Mouse (Mus musculus): ENCODE measurements at regions not wholly inside any gene's neighbourhood (a gene's known extent, or its start where the extent isn't known, plus 50 kb on each side); places are given as distances from the start of the nearest gene placed in this dataset.
"Not testable (repeated sequence)": the region's sequence is repeated elsewhere in the genome, so short reads cannot be mapped to it uniquely, and the experiment has no call there.

DNA sequence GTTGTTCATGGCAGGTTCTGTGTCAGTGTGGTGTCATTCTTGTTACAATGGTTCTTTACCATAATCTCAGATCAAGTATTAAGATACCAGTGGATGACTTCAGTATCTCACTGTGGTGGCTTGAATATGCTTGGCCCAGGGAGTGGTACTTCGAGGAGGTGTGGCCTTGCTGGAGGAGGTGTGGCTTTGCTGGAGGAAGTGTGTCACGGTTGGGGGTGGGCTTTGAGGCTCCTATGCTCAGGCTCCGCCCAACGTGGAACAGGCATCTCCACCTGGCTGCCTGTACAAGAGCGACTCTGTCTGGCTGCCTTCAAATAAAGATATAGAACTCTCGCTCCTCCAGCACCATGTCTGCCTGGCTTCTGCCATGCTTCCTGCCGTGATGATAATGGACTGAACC, 63.6 kb downstream of the Cd2 start:
- no peak for ATAC-seq (replicated peaks; ENCODE audit: low FRiP score, low TSS enrichment, low read depth)
- Histone ChIP-seq H3K4me3 (ENCODE audit: low read depth, low read length) (no peak overlapping the region), H3K9me3 (ENCODE audit: control insufficient read depth, low read length) (0 out of 2 replicates have a peak, but pooled peaks cover 3% of the 10 kb centered on the region), H3K27me3 (replicated peaks; ENCODE audit: control insufficient read depth, insufficient read depth, low read length) (no peaks in the 10 kb centered on the region), H3K36me3 (ENCODE audit: control insufficient read depth, insufficient read depth, low read length) (no peaks in the 10 kb centered on the region), H3K9ac (ENCODE audit: low read length) (no peak overlapping the region), H3K27ac (ENCODE audit: low read depth) (no peak overlapping the region), H3K4me1 (replicated peaks; ENCODE audit: control insufficient read depth, insufficient read depth, low read length) (no peaks in the 10 kb centered on the region), H3K4me2 (ENCODE audit: low read length) (no peak overlapping the region)
- DNase-seq (ENCODE audit: low spot score): no peak
- 76% methylated on average over 7 of the region's 7 CpGs for WGBS

DNA sequence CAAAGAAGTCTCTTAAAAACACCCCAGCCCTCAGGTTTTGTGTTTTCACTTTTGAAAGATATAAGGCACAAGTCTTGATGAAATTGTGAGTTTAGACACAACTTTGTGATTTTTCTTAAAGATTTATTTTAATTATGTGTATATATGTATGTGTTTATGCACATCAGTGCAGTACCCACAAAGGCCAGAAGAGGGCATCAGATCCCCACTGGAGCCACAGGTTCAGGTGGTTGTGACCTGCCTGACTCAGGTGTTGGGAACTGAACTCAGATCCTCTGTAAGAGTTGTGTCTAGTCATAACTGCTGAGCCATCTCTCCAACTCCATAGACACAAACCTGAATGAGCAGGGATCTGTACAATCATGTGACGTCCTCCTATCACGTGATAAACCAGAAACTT, 67.8 kb downstream of the Cd2 start:
- no peaks in the 10 kb centered on the region for H3K36me3 ChIP-seq (ENCODE audit: control insufficient read depth, insufficient read depth, low read length)
- no peak overlapping the region for H3K9ac ChIP-seq (ENCODE audit: low read length)
- ATAC-seq (replicated peaks; ENCODE audit: low FRiP score, low TSS enrichment, low read depth) (no peak), DNase-seq (ENCODE audit: low spot score) (no peak)
- no peak overlapping the region for H3K27ac ChIP-seq (ENCODE audit: low read depth)
- H3K27me3 ChIP-seq (replicated peaks; ENCODE audit: control insufficient read depth, insufficient read depth, low read length): no peaks in the 10 kb centered on the region
- no peak overlapping the region for H3K4me3 ChIP-seq (ENCODE audit: low read depth, low read length)
- H3K4me1 ChIP-seq (replicated peaks; ENCODE audit: control insufficient read depth, insufficient read depth, low read length): no peaks in the 10 kb centered on the region
- 0 out of 2 replicates have a peak, but pooled peaks cover 3% of the 10 kb centered on the region for H3K9me3 ChIP-seq (ENCODE audit: control insufficient read depth, low read length)
- H3K4me2 ChIP-seq (ENCODE audit: low read length): no peak overlapping the region
- 95% methylated on average over 2 of the region's 2 CpGs for WGBS

DNA sequence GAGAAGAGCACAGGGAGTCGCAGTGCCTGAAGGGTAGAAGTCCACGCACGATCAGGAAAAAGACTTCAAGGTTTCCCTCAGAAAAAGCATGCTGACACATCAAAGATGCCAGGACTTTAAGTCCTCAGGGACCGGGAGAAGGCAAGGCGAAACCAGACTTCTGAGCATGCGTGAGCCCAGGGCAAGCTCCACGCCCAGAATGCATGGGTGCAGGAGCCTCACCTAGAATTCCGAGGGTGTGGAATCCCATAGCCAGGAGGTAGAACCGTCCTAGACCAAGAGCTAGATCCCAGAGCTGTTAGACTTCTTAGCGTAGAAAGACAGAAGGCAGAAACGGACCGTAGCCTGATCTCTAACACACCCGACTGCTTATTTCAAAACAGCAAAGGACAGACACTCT, 71.0 kb downstream of the Cd2 start:
- Histone ChIP-seq H3K4me3 (ENCODE audit: low read depth, low read length) (no peak overlapping the region), H3K36me3 (ENCODE audit: control insufficient read depth, insufficient read depth, low read length) (no peaks in the 10 kb centered on the region), H3K4me1 (replicated peaks; ENCODE audit: control insufficient read depth, insufficient read depth, low read length) (peaks cover 17% of the 10 kb centered on the region), H3K4me2 (ENCODE audit: low read length) (no peak overlapping the region), H3K9me3 (ENCODE audit: control insufficient read depth, low read length) (0 out of 2 replicates have a peak, but pooled peaks cover 3% of the 10 kb centered on the region), H3K9ac (ENCODE audit: low read length) (no peak overlapping the region), H3K27ac (ENCODE audit: low read depth) (no peak overlapping the region), H3K27me3 (replicated peaks; ENCODE audit: control insufficient read depth, insufficient read depth, low read length) (no peaks in the 10 kb centered on the region)
- WGBS: 91% methylated on average over 13 of the region's 13 CpGs
- ATAC-seq (replicated peaks; ENCODE audit: low FRiP score, low TSS enrichment, low read depth): no peak
- DNase-seq (ENCODE audit: low spot score): no peak

DNA sequence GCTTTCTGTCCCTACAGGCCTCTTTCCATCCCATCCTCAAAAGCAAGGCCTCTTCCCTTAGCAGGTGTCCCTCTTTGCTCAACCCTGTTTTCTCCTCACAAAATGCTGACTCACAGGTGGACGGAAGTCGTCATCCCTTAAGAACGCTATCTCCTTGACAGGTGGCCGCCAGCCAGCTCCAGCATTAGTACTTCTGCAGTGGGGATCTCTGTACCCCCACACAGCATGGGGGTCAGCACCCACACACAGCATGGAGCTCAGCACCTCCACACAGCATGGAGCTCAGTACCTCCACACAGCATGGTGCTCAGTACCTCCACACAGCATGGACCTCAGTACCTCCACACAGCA, 74.6 kb downstream of the Cd2 start:
- Histone ChIP-seq H3K9ac (ENCODE audit: low read length) (no peak overlapping the region), H3K4me3 (ENCODE audit: low read depth, low read length) (no peak overlapping the region), H3K4me2 (ENCODE audit: low read length) (peak overlapping the region; percentile 33; the same call in 1 of the 2 replicates), H3K4me1 (replicated peaks; ENCODE audit: control insufficient read depth, insufficient read depth, low read length) (peaks cover 20% of the 10 kb centered on the region), H3K27me3 (replicated peaks; ENCODE audit: control insufficient read depth, insufficient read depth, low read length) (no peaks in the 10 kb centered on the region), H3K36me3 (ENCODE audit: control insufficient read depth, insufficient read depth, low read length) (no peaks in the 10 kb centered on the region), H3K9me3 (ENCODE audit: control insufficient read depth, low read length) (no peaks in the 10 kb centered on the region), H3K27ac (ENCODE audit: low read depth) (peak overlapping the region; percentile 86; the same call in 1 of the 2 replicates)
- ATAC-seq (replicated peaks; ENCODE audit: low FRiP score, low TSS enrichment, low read depth) (no peak), DNase-seq (ENCODE audit: low spot score) (peak; percentile 60)
- WGBS: 42% methylated on average over 4 of the region's 4 CpGs

DNA sequence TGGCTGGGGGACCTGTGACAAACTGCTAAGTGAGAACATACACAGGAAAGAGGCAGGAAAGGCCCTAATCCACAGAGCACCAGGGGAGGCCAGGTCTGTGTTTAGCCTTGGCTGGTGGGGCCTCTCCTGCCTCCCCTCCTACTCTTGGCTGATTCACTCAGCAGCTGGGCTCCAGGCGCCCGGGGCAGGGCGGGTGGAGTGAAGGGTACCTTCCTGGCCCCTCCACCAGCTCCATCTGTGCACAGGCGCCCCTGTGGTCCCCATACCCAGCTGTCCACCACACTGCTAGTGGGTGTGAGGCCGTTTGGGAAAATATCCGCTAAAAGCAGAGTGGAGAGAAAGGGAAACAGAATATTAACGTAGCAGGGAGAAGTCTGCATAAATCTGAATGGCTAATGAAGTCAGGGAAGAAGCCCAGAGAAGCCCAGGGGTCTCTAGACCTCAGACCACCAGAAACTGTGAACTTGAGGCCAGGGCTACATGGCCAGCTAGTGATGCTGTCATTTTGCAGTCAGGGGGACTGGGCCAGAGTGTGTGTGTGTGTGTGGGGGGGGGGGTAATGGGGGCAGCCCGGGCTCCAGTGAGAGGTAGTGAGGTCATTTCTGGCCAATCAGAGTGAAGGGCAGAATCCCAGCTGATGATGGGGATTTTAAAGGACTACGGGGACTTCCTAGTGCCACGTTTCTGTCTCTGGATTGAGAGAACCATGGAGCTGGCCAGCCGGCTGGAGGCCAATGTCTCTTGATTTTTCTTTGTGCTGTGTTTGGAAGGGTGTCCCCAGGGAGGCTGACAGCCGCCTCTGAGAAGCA, 75.1 kb downstream of the Cd2 start:
- 10% methylated on average over 12 of the region's 12 CpGs for WGBS
- no peaks in the 10 kb centered on the region for H3K36me3 ChIP-seq (ENCODE audit: control insufficient read depth, insufficient read depth, low read length)
- H3K4me1 ChIP-seq (replicated peaks; ENCODE audit: control insufficient read depth, insufficient read depth, low read length): peaks cover 20% of the 10 kb centered on the region
- no peaks in the 10 kb centered on the region for H3K9me3 ChIP-seq (ENCODE audit: control insufficient read depth, low read length)
- DNase-seq (ENCODE audit: low spot score) (peak; percentile 77), ATAC-seq (replicated peaks; ENCODE audit: low FRiP score, low TSS enrichment, low read depth) (peak; percentile 74)
- 0 out of 2 replicates have a peak overlapping the region, but pooled peaks have one; percentile 1 for H3K9ac ChIP-seq (ENCODE audit: low read length)
- no peaks in the 10 kb centered on the region for H3K27me3 ChIP-seq (replicated peaks; ENCODE audit: control insufficient read depth, insufficient read depth, low read length)
- H3K4me3 ChIP-seq (ENCODE audit: low read depth, low read length): no peak overlapping the region
- peak overlapping the region; percentile 86 for H3K27ac ChIP-seq (ENCODE audit: low read depth)
- peak overlapping the region; percentile 33 for H3K4me2 ChIP-seq (ENCODE audit: low read length)

DNA sequence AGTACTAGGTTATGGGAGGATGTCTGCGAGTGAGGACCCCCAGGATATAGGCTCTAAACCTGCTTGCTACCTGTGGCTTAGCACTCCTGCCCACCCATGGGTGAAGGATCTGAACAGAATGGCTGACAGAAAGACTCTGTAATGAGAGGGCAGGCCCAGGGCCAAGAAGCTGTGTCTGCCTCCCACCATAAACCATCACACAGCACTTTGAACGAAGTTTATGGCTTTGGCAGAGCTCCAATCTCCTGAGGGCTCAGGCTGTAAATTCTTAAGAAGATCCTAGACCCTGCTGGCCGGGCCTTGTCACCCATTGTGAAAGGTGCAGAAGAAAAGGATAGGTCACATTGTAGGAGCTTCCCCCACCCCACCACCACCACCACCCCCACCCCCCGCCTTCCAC, 75.8 kb downstream of the Cd2 start:
- peak overlapping the region; percentile 86 for H3K27ac ChIP-seq (ENCODE audit: low read depth)
- no peaks in the 10 kb centered on the region for H3K9me3 ChIP-seq (ENCODE audit: control insufficient read depth, low read length)
- H3K4me3 ChIP-seq (ENCODE audit: low read depth, low read length): no peak overlapping the region
- no peak overlapping the region for H3K9ac ChIP-seq (ENCODE audit: low read length)
- peak; percentile 88 for ATAC-seq (replicated peaks; ENCODE audit: low FRiP score, low TSS enrichment, low read depth)
- peaks cover 20% of the 10 kb centered on the region for H3K4me1 ChIP-seq (replicated peaks; ENCODE audit: control insufficient read depth, insufficient read depth, low read length)
- no peaks in the 10 kb centered on the region for H3K36me3 ChIP-seq (ENCODE audit: control insufficient read depth, insufficient read depth, low read length)
- H3K4me2 ChIP-seq (ENCODE audit: low read length): no peak overlapping the region
- peak; percentile 78 for DNase-seq (ENCODE audit: low spot score)
- H3K27me3 ChIP-seq (replicated peaks; ENCODE audit: control insufficient read depth, insufficient read depth, low read length): no peaks in the 10 kb centered on the region
- 22% methylated on average over 4 of the region's 4 CpGs for WGBS

DNA sequence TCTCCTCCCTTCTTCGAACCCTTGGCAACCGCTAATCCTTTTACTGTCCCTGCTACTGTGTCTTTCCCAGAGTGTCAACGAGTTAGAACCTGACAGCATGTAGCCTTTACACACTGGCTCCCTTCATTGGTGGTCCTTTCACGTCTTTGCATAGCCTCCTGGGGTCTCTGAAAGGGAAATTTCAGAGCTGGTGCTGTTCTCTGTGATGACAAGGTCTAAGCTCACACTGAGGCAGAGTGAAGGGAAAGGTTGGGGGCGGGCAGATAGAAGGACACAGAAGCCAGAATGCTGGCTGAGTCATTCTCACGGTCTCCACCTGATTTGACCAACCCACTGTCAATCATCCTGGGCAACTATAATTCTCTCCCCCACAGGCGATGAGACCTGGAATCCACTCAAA, 78.2 kb downstream of the Cd2 start:
- no peaks in the 10 kb centered on the region for H3K9me3 ChIP-seq (ENCODE audit: control insufficient read depth, low read length)
- no peak overlapping the region for H3K4me2 ChIP-seq (ENCODE audit: low read length)
- H3K9ac ChIP-seq (ENCODE audit: low read length): no peak overlapping the region
- ATAC-seq (replicated peaks; ENCODE audit: low FRiP score, low TSS enrichment, low read depth) (no peak), DNase-seq (ENCODE audit: low spot score) (no peak)
- peaks cover 20% of the 10 kb centered on the region for H3K4me1 ChIP-seq (replicated peaks; ENCODE audit: control insufficient read depth, insufficient read depth, low read length)
- H3K4me3 ChIP-seq (ENCODE audit: low read depth, low read length): no peak overlapping the region
- WGBS: 66% methylated on average over 7 of the region's 7 CpGs
- H3K36me3 ChIP-seq (ENCODE audit: control insufficient read depth, insufficient read depth, low read length): no peaks in the 10 kb centered on the region
- H3K27me3 ChIP-seq (replicated peaks; ENCODE audit: control insufficient read depth, insufficient read depth, low read length): no peaks in the 10 kb centered on the region
- no peak overlapping the region for H3K27ac ChIP-seq (ENCODE audit: low read depth)

DNA sequence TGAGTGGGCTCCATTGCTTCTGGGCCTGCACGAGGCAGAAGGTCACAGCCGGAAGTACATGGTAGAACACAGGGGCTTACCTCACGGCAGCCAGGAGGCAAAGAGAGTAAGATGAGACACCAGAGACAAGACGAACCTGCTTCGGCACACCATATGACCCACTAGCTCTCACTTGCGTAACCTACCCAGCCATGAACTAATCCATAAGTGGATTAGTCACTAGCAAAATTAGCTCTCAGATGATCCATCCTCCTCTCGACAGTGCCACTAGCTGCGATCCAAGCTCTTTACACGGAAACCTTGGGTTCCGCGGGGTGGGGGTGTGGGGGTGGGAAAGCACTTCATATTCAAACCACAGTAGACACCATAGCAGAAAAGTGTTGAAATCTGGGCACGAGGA, 79.0 kb downstream of the Cd2 start:
- Histone ChIP-seq H3K4me2 (ENCODE audit: low read length) (no peak overlapping the region), H3K36me3 (ENCODE audit: control insufficient read depth, insufficient read depth, low read length) (no peaks in the 10 kb centered on the region), H3K4me1 (replicated peaks; ENCODE audit: control insufficient read depth, insufficient read depth, low read length) (peaks cover 20% of the 10 kb centered on the region), H3K27me3 (replicated peaks; ENCODE audit: control insufficient read depth, insufficient read depth, low read length) (no peaks in the 10 kb centered on the region), H3K27ac (ENCODE audit: low read depth) (no peak overlapping the region), H3K4me3 (ENCODE audit: low read depth, low read length) (no peak overlapping the region), H3K9ac (ENCODE audit: low read length) (no peak overlapping the region), H3K9me3 (ENCODE audit: control insufficient read depth, low read length) (no peaks in the 10 kb centered on the region)
- ATAC-seq (replicated peaks; ENCODE audit: low FRiP score, low TSS enrichment, low read depth): no peak
- 91% methylated on average over 12 of the region's 12 CpGs for WGBS
- DNase-seq (ENCODE audit: low spot score): no peak

DNA sequence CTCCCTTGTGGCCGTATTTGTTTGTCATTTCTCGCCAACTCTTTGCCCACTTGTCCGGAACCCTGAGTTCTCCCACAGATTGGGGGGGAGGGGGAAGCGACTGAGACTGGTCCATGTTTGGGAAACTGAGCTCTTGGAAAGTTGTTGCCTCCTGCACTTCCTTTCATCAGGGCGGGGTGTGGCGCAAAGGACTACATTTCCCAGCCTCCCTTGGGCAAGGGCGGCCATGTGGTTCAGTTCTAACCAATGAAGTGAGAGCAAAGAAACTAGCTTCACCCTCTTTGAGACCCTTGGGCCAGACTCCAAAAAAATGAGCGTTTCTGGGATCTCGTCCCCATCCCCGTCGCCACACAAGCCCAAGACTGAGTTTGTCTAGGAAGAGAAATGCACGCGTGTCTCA, 81.6 kb downstream of the Cd2 start:
- not testable (repeated sequence) for ATAC-seq (replicated peaks; ENCODE audit: low FRiP score, low TSS enrichment, low read depth); H3K27me3 ChIP-seq (replicated peaks; ENCODE audit: control insufficient read depth, insufficient read depth, low read length); H3K9me3 ChIP-seq (ENCODE audit: control insufficient read depth, low read length); H3K4me2 ChIP-seq (ENCODE audit: low read length); H3K4me3 ChIP-seq (ENCODE audit: low read depth, low read length); H3K4me1 ChIP-seq (replicated peaks; ENCODE audit: control insufficient read depth, insufficient read depth, low read length); H3K27ac ChIP-seq (ENCODE audit: low read depth); DNase-seq (ENCODE audit: low spot score); H3K36me3 ChIP-seq (ENCODE audit: control insufficient read depth, insufficient read depth, low read length); H3K9ac ChIP-seq (ENCODE audit: low read length)
- WGBS: 95% methylated on average over 13 of the region's 13 CpGs
